Mouse (Mus musculus) layer of hippocampus, postnatal 25 days (tissue): Measurements from ENCODE around the gene Hist1h2bh. TPM values are rescaled to one million over a fixed set of nuclear protein-coding genes. Genes with fewer than 3 reads are reported as not detected.
A peak's percentile ranks its signal among the peaks of the same experiment; 100 is the strongest.
"Not testable (repeated sequence)": the region's sequence is repeated elsewhere in the genome, so short reads cannot be mapped to it uniquely, and the experiment has no call there.

Experiments used
- DNase-seq, 2 experiments: peaks; one replicate each; pipeline ENCODE4 v3.0.0; 2022; ENCODE audit warnings: mixed read lengths in 2 of 2, low spot score in 1 of 2; ENCODE audit errors: extremely low spot score in 1 of 2
- total RNA-seq, 2 experiments: library from RNA; stranded (reverse); gene quantifications; 2 replicates each; pipeline ENCODE4 v1.2.3; 2021

Gene Hist1h2bh
- total RNA-seq: 1 to 10 TPM in 1 of 2 experiments, under 1 TPM in 1; 0.94 to 1.1 TPM

DNA sequence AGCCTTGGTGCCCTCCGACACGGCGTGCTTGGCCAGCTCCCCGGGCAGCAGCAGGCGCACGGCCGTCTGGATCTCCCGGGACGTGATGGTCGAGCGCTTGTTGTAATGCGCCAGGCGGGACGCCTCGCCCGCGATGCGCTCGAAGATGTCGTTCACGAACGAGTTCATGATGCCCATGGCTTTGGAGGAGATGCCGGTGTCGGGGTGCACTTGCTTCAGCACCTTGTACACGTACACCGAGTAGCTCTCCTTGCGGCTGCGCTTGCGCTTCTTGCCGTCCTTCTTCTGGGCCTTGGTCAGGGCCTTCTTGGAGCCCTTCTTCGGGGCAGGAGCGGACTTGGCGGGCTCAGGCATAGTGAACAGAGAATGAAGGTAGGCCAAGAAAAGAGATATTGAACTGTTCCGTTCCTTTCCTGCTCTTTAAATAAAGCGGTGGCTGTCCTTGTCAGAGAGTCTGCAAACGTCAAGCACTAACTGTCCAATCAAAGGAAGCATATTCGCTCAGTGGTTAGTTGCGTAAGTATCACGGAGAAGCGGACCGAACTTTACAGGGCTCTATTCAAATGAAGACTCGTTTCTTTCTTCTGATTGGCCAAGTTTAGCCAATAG lies at the start of gene Hist1h2bh:
Hist1h2bh (minus strand) TSS at position 394 of the 609 bp plus-strand sequence.
- not testable (repeated sequence) for DNase-seq

DNA sequence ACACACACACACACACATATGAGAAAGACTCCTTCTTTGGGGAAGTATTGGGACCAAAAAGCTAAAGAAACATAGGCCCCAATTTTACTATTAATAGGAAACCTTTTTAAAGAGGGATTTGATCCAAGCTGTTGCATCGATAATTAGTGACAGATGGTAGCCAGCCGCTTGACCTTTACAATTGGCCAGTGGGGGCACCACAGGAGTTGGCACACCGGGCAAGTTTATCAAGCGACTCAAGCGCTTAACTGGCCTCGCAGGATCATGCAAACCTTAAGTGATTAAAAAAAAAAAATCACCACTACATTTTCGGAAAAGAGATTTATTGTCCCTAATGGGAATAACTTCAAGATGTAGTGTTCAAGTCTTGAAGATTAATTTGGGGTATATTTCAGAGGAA lies 49.4 kb upstream of the Hist1h2bh start:
- DNase-seq: no peak

DNA sequence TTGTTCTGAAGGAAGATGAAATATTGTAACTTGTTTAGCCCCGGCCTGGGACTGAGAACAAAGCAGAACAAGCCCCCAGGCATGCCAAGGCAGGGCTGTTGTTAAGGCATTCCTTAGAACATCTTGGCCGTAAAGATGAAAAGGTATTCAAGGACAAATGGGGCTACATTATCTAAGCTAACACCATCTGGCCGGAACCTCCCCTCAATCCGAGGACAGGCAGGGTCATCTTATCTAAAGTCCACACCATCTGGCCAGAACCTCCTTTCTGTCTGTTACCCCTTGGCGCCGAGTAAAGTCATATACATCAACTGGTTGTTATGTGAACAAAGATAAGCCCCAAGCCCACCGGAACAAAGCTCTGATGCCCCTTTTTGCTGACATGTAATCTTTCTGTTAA lies 48.7 kb upstream of the Hist1h2bh start:
- DNase-seq: not testable (repeated sequence)

DNA sequence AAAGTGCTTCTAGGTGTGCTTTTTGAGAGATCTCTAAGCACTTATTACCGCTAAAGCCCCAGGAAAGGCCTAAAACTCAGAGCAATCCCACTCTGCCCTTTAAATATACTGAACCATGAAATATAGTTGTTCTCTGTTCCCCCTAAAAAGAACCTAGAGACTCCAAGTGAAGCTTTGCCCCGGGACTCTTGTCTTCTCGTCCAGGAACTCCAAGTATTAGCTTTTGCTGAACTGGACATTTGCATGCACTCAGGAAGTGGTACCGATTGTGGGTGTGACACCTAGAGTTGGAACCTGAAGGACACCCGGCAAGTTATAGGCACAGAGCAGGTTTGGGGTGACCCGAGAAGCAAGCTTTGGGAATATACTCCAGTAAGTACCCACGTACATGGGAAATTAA lies 48.0 kb upstream of the Hist1h2bh start:
- no peak for DNase-seq

DNA sequence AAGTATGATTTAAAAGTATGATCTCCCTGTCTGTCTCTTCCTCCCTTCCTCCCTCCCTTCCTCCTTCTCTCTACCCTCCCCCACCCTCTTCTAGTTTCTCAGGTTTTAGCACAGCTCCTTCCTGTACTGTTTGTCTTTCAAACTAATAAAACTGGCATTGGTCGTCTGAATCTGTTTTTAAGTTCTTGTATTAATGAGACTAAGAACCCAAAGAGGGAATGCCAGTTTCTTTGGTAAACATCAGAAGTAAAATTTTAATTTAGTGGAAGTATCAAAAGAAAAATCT lies 43.7 kb upstream of the Hist1h2bh start:
- no peak for DNase-seq

DNA sequence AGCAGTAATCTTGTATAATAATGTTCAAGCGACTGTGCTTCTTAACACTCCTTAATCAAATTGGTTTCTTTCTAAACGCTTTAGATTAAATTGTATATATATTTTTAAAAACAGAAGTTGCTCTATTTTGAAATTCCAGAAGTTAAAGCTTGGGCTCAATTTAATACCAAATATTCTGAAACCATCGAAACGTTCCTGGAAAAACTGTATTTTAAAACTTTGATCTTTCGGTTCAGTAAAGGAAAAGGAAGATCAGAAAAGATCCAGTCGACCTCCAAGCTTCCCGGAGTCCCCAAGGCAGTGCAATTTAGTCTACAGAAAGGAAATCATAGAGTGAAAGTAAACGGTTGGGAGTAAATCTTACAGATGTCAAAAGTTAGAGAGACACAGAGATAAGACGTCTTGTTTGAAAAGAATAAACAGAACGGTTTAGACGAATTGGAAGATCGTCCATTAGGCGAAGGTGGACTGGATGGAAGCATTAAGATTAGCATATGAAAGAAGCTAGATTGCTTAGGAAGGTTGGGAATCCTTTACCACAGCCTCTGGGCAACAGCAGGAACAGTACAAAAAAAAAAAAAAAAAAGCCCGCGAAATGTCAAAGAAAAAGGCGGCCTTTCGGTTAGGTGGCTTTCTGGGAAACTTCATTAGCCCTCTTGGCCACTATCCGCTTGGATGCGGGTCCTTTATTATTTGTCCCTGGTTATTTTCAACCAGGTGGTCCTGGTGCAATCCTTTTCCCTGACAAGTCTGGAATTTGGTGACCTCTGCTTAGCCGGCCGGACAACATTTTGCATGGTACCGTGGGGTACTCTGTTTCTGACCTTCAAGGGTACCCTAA lies 43.1 kb upstream of the Hist1h2bh start:
- DNase-seq: no peak

DNA sequence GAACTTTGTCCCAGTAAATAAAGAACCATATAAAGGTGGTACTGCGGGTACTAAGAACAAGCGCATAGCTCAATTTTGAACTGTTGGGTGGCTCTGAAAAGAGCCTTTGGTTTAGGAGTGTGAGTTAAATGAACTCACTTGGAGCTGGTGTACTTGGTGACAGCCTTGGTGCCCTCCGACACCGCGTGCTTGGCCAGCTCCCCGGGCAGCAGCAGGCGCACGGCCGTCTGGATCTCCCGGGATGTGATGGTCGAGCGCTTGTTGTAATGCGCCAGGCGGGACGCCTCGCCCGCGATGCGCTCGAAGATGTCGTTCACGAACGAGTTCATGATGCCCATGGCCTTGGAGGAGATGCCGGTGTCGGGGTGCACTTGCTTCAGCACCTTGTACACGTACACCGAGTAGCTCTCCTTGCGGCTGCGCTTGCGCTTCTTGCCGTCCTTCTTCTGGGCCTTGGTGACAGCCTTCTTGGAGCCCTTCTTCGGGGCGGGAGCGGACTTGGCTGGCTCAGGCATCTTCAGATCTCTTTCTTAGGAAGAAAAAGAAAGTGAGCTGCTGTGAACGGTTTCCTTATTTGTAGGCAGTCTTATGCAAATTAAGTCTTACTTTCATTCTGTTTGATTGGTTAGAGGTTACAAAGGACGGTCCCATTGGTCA lies 42.4 kb upstream of the Hist1h2bh start:
- peak; percentile 39 to 42 for DNase-seq

DNA sequence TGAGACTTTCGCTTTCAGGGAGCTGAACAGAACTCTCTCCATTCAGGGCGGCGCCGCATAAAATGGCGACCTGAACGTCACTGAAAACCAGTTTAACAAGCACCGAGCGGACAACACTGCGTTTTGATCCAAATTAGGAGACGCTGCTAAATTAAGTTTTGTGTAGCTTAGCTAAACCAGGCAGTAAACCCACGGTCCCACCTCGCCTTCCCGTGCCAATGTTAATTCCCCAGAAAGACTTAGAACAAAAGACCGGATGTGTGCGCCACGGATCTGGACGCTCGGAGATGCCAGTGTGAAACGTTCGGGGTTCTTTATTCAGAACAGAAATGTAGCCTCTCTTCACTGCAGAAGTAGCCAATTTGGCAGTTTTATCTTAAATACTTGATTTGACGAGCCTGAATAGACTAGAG lies 41.8 kb upstream of the Hist1h2bh start:
- DNase-seq: peak; percentile 54 to 57

DNA sequence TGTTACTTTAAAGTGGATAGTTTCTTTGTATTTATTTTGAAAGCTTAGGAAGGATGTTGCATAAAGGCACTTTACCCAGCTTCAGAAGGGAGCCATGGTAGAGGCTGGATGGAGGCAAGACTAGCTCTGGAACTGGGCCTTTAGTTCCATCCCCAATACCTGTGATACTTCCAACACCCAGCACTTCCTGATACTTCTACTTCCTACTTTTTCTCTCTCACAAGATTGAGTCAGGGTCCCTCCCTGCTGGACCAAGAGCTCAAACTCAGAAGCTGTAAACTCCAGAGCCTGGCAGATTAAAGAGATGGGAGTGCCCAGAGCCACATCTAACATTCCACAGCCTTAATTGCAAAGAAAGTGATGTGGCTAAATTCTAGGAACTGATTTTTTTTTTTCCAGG lies 41.1 kb upstream of the Hist1h2bh start:
- no peak for DNase-seq

DNA sequence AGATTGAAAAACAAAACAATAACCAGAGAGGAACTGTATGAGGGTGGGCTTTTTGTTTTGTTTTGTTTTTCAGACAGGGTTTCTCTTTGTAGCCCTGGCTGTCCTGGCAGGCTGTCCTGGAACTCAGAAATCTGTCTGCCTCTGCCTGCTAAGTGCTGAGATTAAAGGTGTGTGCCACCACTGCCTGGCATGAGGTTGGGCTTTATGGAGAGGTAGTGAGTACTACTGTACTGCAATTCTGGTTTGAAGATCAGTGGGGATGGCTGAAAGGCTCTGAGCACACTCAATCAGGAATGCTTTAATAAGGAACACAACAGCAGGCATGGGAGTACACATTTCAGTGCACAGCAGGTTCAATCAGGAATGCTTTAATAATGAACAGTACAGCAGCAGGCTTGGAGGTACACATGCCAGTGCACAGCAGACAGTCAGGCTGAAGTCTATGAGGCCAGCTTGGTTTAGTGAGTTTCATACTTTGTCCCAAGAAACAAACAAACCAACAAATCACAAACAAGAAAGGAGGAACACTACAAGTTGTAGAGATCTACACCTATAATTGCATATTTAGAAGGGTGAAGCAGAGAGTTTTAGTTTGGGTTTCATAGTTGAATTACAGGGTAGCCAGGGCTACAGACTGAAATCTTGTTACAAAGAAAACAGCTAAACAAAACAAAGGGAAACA lies 40.3 kb upstream of the Hist1h2bh start:
- DNase-seq: no peak

DNA sequence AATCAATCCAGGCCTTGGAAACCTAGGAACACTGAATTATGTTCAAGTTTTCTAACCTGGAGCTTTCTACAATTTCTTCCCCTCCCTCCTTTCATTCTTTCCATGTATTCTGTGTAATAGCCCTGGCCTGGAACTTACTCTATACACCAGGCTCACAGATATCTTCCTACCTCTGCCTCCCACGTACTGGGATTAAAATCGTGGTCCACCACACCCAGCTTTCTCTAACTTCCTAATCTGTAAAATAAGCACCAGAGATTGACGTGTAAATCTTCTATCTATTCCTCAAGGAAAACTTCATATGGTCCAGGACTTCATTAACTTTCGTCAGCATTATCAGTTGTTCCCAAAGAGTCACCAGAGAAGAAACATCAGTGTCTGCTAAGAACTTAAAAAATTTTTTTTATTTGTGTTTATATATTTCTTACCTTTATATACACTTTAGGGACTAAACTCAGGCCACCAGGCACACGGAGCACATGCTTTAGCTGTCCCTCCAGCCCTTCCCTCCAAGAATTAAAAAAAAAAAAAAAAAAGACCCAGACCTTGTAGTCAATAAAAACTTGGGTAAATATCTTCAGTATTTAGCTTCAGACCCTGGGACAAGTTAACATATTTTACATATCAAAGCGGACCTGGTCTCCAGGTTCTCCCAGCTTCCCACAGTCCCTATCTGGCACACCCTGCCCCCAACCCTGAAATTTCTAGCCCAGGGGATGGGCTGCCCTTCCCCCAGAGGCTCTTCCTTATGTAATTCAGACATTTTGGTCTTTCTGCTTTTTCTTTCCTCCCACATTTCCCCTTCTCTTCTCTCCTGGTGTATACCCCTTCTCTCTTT lies 39.2 kb upstream of the Hist1h2bh start:
- DNase-seq: no peak

DNA sequence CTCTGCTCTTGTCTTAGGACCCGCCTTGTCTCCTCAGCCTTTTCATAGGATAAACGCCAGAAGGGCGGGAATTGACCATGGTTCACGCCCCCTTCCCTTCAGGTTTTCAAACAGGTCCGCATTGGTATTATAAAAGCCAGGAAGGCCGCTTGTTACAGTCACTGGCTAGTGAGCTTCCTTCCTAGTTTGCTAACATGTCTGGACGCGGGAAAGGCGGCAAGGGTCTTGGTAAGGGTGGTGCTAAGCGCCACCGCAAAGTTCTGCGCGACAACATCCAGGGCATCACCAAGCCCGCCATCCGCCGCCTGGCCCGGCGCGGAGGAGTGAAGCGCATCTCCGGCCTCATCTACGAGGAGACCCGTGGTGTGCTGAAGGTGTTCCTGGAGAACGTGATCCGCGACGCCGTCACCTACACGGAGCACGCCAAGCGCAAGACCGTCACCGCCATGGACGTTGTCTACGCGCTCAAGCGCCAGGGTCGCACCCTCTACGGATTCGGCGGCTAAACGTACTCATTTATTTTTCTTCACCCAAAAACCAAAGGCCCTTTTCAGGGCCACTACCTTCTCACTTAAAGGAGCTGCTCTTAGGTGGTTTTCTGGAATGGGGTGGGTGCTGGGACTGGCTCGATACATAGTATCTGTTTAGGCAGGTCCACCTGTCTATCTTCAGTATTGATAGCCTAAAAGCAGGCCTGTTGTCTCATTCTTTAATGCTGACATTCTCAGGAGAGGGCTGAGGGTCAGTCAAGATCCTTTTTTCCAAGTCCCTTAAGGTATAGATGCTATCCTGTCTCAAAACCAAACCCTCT lies 38.4 kb upstream of the Hist1h2bh start, which contains the start of gene Hist1h4d:
Hist1h4d (plus strand) TSS at position 191 of the 811 bp plus-strand sequence.
- DNase-seq: peak; percentile 93 to 97

DNA sequence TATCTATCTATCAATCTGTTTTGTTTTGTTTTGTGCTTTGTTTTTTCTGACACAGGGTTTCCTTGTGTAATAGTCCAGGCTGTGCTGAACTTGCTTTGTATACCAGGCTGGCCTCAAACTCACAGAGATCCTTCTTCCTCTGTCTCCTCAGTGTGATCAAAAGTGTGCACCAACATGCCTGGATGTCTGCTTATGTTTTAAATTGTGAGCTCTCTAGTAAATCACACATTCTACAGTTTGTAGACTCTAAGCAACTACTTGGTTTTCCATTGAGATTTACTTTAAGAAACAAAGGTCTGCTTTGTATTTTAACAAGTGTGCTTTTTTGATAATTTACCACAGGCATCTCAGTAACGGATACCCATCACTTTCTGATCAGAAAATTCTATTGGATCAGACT lies 34.6 kb upstream of the Hist1h2bh start:
- DNase-seq: no peak

DNA sequence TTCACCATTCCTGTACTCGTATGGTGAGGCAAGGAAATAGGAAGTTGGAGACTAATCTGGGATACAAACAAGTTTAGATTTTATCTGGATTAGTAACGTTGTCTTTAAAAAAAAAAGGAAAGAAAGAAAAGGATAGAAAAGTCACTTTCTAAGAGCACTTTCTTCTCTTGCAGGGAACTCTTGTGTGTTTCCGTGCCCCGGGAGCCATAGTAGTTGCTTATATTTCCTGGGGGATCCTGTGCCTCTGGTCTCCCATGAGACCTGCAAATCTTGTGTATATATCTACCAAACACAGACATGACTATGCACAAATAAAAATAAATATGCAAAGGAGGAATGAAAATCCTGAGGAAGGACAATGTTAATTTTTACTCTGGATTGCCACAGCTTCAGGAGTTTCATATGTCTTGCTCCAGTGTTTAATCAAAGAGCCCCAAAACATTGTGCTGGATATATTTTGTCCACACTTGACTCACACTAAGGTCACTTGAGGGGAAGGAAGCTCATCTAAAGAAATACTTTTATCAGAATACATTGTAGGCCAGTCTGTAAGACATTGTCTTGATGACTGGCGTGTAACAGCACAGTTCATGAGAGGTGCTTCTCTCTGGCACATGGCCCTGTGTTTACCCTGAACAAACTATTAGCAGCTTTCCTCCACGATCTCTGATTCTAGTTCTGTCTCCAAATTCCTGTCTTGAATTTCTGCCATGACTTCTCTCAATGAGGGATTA lies 33.9 kb upstream of the Hist1h2bh start:
- no peak for DNase-seq

DNA sequence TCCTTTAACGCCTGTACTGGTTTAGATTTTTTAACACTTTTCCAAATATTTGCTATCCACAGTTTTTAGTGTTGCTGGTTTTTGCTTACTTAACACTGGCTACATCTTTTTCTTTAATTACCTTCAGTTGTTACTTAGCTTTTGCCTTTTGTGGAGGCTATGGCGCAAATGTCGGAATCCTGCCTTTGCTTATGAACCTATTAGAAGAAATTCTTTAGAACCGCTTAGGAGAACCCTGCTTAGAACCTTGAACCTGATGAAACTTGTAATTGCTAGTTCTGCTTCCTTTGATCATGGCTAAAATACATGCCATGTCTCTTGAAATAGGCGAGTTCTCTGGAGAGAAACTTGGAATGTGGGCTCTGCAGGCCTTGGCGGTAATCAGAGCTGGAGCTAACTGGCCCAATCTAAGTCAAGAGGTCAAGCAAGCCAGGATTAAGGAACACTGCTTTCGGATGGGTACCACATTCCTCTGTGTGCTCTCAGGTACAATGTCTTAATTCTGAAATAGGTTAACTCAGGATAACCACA lies 33.2 kb upstream of the Hist1h2bh start:
- no peak for DNase-seq

DNA sequence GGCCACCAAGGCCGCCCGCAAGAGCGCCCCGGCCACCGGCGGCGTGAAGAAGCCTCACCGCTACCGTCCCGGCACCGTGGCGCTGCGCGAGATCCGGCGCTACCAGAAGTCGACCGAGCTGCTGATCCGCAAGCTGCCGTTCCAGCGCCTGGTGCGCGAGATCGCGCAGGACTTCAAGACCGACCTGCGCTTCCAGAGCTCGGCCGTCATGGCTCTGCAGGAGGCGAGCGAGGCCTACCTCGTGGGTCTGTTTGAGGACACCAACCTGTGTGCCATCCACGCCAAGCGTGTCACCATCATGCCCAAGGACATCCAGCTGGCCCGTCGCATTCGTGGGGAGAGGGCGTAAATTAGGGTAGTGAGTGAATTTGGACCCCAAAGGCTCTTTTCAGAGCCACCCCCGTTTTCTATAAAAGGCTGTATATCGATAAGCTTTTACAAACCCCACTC lies 32.7 kb upstream of the Hist1h2bh start:
- DNase-seq: not testable (repeated sequence)

DNA sequence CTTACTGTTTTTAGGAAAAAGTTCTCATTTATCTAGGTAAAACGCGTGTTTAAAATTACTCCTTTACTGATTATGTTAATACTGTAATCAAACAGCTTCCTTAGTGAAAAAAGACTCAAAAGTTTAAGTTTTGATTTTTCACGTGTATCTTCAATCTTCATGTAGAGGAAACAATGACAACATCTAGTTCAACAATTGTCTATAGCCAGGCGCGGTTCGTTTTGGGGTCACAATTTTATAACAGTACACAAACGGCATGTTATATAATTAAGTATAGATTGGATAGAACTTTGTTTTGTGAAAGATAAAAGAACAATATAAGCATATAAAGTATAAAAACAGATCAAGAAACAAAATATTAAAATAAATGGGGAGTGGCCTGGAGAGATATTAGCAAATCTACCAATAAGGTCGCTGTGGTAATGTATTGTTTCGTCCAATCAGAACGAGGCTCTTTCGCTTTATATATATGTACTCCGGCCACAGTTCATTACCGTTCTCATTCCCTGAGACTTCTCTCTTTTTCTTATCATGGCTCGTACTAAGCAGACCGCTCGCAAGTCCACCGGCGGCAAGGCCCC lies 32.2 kb upstream of the Hist1h2bh start, which contains the start of gene Hist1h3d:
Hist1h3d (plus strand) TSS at position 493 of the 581 bp plus-strand sequence.
- peak in 1 of 2 experiments; percentile 27 for DNase-seq
